Mouse (Mus musculus) mesoderm, embryonic 11.5 days (tissue): Measurements from ENCODE around the gene Olfr790.
A peak's percentile ranks its signal among the peaks of the same experiment; 100 is the strongest.

ENCODE experiments used
- DNase-seq: peaks from one replicate; pipeline ENCODE4 v3.0.0-alpha.2; 2012; ENCODE audit warnings: low read depth, low spot score

Olfr790 gene

GRCm38 (mm10) chr10:129498192-129498591 lies at the start of gene Olfr790:
Olfr790 (plus strand) TSS chr10:129498492.
- no peak for DNase-seq

DNA sequence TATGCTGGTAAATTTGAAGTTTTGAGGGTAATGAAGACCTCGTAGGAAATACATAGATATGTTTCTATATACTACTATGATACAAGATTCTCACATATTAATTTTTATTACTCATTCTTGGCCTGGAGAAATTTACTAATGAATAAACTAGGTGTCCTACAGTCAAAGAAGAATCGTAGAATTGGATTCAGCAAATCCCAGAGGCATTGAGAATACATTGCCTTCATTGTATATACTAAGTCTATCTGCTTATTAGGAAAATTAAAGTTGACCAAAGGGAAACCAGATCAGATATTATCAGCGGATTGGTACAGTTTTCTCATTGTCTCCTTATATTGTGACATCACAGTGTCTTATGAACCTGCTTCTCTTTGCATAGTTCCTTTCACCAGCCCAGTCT lies 36.7 kb upstream of the Olfr790 start, which contains the start of gene Olfr787:
Gene Olfr787, plus strand, starts transcription at position 301 of the 400 bp plus-strand sequence.
- no peak for DNase-seq

DNA sequence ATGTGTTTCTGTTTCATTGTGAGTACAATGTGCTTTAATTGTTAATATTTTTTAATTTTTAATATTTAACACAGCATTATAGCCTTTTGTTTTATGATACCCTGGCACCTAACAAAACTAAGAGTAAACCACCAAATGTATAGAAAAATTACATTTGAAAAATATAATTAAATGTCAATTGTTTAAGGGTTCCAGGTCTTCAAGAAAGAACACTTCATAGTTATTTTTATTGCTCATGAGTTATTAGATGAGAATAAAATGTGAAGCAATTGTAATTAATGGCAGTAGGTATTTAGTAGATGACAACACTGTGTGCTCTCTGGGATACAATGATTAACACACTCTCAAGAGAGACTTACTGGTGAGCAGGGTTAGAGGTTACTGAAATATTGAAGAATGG lies 27.6 kb upstream of the Olfr790 start, which contains the start of gene Olfr788:
Gene Olfr788, plus strand, starts transcription at position 301 of the 400 bp plus-strand sequence.
- no peak for DNase-seq

DNA sequence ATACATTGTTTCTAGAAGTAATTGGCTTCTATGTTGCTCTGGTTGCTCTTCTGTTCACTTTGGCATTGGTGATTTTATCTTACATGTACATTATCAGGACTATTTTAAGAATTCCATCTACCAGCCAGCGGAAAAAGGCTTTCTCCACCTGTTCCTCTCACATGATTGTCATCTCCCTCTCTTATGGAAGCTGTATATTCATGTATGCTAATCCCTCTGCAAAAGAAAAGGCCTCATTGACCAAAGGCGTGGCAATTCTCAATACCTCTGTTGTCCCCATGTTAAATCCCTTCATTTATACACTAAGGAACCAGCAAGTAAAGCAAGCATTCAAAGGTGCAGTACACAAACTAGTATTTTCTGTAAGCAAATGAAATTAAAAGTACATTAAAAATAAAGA lies 25.0 kb upstream of the Olfr790 start:
- DNase-seq, result no peak

DNA sequence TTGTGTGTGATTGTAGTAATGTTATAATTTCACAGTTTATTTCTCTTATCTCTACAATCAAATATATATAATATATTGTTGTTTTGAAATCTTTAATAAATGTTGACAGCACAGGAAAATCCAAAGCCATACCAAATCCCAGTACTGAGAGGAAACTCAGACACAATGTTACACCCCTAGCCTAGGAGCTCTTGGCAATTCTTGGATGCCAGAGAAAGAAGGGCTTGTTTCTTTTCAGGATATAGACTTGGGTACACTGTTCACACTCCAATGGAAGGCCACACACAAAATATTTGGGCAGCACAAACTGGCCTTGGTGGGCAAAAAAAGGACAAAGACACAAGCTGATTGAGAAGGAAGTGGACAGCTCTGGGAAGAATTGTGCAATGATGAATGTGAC lies 24.6 kb upstream of the Olfr790 start:
- DNase-seq, result no peak

GRCm38 (mm10) chr10:129484452-129484851 lies 13.8 kb upstream of the Olfr790 start, which contains the start of gene Olfr789:
Olfr789 (plus strand) TSS chr10:129484752.
- DNase-seq, result no peak

- no peak for DNase-seq
Observed at GRCm38 (mm10) chr10:129490101-129490500, 8.2 kb upstream of the Olfr790 start.

GRCm38 (mm10) chr10:129521492-129521891 lies 23.2 kb downstream of the Olfr790 start, which contains the start of gene Olfr791:
Olfr791 (plus strand) TSS chr10:129521792.
- no peak for DNase-seq

DNA sequence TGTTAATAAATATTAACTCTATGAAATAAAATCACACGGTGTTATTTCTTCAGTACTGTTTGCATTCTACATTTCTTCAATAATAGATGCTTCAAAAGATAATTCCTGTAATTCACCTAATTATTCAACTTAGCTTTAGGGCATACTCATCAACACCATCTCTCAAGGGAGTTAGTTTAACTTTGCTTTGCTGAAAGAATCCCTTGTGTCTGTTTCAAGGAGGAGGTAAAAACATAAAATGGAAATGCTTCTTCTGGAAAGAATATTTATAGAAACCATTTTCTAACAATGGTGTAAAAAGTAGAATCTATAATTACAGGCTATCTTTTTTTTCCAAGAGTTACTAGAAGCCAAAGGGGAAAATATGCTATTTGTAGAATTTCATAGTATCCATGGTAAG lies 40.6 kb downstream of the Olfr790 start, which contains the start of gene Olfr792:
Gene Olfr792, plus strand, starts transcription at position 301 of the 400 bp plus-strand sequence.
- no peak for DNase-seq

- peak; percentile 5 for DNase-seq
Observed at GRCm38 (mm10) chr10:129549354-129549753, 51.1 kb downstream of the Olfr790 start.
